Mouse (Mus musculus) erythroblast, embryonic 14.5 days (primary cell): ENCODE results near the gene Ddt.

Source experiments
- GATA1 ChIP-seq: IDR thresholded peaks from 2 replicates; pipeline ENCODE4 v1.6.1; 2012; ENCODE audit warnings: low read length, inconsistent platforms, mixed read lengths
- TAL1 ChIP-seq: IDR thresholded peaks from 3 replicates; pipeline ENCODE4 v1.6.1; 2012; ENCODE audit warnings: low read length, inconsistent platforms, mixed read lengths

DNA sequence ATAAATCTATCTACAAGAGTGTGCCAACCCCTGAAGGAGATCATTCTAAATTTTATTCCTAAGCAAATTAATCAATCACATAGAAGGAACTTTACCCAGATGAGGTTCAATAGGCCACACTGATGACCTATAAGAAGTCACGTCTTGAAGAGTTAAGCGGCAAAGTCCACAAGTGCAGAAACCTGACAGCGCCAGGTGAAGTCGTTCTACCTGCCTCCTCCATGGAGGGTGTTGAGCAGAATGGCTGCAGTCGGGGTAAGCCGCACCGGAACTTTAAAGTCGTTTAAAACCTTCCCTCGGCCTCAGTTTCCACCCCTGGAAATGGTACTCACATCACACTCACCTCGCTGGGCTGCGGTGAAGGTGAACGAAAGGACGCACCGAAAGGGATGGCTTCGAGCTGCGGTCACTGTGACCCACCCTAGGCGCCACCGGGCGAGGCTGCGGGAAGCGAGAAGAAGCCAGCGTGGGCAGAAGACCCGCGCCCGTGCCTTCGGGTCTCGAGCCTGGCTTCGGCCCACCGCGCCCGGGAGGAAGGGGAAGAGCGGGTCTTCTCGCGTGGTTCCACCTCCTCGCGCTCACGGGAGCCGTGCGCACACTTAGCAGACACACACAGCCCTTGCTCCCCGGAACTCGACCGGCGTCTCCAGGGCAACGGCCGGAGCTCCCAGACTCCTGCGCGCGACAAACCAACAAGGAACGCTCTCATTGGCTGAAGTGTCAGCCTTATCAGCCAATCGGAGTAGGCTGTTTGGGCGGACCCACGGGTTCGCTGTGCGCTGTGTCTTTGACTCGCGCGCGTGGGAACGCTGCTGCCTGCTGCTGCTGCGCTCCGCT is 9.3 kb downstream of the Ddt start, which contains the start of gene Cabin1:
- TF ChIP-seq GATA1, result no peak
- TF ChIP-seq TAL1, result no peak
